Mouse (Mus musculus) cerebellum, adult 8-10 months (tissue): ENCODE results near the gene Odf3l2.

Experiments used
- DNase-seq: peaks from one replicate; pipeline ENCODE4 v3.0.0; 2022

The Odf3l2 gene

DNA sequence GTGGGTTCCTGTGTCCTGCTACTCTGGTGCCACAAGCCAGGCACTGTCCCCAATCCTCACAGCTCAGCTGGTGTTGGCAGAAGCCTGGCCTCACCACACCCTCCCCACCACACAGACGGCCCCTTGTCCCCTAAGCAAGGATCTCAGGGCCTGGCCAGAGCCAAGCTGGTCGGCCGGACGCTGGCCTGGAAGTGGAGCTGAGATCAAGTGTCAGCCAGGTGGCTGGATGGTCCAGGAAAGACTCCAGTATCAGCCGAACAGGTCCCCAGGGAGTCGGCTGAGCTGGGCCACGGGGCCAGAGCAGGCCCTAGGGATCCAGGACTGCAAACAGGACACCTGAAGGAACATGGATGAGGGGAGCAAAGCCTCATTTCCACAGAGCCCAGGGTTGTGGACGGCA lies at the start of gene Odf3l2:
Gene Odf3l2, minus strand, starts transcription at position 28 of the 400 bp plus-strand sequence.
- no peak for DNase-seq

DNA sequence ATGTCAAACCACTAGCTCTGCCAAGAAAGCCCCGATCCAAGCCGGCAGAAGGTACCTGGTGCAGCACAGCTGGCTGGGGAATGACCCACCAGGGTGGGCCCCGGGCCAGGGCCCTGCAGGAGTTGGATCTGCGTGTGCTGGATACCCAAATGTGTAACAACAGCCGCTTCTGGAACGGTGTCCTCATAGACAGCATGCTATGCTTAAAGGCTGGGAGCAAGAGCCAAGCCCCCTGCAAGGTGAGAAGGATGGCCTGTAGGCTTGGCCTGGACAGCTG lies 48.8 kb upstream of the Odf3l2 start:
- DNase-seq = no peak

DNA sequence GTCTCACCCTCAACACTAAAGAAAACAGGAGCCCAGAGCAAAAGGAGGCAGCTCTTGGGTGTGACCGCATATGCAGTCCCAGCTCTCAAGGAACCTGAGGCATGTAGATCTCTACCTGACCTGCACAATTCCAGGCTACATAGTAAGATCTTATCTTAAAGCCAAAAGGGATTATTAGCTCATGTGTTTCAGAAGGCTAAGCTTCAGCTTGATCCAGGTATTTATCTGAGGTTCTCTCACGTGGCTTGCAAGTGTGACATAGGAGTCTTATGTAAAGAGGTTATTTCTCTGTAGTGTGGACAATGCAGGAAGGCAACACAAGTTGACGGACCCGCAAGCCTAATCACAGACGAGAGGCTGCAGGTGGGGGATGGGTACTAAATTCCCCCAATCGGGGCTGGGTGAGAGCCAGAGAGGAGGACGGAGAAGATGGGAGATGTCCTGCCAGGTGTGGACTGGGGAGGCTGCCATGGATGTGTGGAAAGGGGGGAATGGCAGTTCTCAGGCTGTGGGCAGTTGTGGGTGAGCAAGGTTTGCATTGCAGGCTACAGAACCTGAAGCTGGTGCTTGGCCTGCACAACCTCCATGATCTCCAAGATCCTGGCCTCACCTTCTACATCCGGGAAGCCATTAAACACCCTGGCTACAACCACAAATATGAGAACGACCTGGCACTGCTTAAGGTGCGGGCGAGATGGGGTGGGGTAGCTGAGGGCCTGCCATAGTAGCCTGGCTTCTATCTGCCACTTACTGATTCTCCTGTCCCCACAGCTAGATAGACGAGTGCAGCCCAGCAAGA lies 48.2 kb upstream of the Odf3l2 start:
- DNase-seq = no peak

DNA sequence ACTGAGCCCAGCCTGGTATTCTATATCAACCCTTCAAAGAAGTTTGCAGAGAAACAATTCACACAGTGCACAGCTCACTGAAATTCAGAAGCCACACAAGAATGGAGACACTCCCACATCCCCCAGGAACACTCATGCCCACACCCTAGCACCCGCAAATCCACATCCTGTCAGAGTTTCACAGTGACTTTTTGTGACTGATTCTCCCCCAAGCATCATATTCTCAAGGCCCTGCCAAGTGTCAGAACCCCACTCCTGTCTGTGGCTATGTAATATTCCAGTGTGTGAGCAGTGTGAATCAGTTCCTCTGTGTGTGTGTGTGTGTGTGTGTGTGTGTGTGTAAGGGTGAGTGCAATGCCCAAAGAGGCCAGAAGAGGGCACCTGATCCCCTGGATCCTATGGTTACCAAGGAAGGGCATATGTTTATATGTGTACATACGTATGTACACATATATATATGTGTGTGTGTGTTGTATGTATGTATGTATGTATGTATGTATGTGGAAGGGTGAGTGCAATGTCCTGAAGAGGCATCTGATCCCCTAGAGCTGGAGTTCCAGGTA lies 46.5 kb upstream of the Odf3l2 start:
- no peak for DNase-seq

DNA sequence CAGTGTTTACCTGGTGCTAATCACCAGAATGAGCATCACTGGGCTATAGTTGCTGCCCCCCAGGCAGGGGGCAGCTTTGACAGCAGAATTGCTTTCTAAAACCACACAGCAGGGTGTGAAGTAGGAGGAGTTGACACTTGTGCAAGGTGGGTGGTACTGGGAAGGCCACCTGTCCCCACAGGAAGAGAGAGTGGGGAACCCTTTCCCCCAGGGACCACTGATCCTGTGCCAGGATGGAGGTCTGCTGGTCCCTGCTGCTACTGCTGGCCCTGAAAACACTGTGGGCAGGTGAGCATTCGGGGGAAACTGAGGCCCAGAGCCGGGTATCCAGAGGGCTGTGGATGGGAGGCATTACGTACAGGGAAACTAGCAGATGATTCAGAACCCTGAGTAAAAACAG lies 43.6 kb upstream of the Odf3l2 start:
- DNase-seq = no peak

DNA sequence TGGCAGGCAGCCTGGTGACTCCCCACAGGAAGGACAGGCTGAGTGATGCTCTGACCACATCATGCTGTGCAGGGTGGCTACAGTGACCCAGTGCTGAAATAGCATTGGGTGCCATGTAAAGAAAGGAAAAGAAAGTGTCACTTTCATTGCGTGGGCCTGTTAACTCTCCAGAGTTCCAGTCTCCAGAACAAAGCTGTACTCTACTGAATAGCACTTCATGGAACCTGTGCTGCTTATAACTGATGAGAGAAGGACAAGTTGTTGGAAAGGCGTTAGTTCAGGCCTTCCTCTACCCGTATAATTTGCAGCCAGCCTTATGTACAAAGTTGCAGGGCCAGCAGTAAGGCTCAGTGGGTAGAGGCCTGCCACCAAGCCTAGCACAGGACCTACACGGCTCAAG lies 43.2 kb upstream of the Odf3l2 start, which contains the start of gene Gzmm:
Gene Gzmm, plus strand, starts transcription at position 301 of the 400 bp plus-strand sequence.
- no peak for DNase-seq

DNA sequence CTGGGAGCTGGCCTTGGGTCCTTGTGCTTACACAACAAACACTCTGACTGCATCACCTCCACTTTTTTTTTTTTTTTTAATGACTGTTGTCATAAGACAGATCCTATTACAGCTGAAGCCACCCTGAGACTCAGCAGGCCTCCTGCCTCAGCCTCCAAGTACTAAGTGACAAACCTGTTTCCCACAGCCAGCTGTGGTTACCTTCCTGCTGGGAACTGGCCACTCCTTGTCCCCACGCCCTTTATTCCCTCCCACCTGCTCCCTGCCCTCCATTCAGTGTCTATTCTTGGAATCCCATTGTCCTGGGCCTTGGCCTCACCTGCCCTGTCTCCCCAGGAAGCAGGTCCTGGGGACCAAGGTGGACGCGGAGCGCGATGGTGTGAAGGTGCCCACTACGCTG lies 42.0 kb upstream of the Odf3l2 start:
- DNase-seq = no peak

DNA sequence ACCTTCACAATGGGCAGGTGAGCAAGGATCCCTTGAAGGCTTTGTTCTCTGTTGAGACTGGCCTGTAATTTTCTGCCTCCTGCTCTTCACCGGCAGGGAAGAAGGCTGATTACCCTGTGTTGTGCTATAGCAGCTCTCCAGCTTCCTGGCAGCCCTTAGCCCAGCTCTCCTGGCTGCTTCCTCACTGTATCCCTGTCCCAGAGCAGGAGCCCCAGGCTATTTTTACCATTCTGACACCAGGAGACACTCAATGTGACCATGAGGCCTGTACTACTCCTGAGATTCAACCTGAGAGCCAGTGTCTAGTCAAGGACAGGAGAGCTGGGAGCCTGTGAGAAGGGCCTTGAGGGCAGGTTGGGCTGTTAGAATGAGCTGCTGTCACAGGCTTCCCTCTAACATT lies 41.2 kb upstream of the Odf3l2 start:
- no peak for DNase-seq

DNA sequence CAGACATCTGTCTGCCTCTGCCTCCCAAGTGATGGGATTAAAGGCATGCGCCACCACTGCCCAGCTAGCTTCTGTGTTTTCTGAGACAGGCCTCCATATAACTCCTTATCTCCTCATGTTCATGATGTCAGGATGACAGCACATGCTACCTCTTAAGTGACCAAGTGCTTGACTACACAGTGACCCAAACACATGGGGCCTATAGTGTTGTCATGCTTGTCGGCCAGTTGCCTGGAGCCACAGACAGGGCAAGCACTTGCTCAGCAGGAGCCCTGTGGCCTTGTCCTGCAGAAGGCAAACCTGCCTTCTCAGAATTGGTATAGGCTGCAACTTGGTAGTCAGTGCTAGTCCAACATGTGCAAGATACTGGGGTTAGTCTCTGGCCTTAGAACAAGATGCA lies 40.7 kb upstream of the Odf3l2 start:
- no peak for DNase-seq

DNA sequence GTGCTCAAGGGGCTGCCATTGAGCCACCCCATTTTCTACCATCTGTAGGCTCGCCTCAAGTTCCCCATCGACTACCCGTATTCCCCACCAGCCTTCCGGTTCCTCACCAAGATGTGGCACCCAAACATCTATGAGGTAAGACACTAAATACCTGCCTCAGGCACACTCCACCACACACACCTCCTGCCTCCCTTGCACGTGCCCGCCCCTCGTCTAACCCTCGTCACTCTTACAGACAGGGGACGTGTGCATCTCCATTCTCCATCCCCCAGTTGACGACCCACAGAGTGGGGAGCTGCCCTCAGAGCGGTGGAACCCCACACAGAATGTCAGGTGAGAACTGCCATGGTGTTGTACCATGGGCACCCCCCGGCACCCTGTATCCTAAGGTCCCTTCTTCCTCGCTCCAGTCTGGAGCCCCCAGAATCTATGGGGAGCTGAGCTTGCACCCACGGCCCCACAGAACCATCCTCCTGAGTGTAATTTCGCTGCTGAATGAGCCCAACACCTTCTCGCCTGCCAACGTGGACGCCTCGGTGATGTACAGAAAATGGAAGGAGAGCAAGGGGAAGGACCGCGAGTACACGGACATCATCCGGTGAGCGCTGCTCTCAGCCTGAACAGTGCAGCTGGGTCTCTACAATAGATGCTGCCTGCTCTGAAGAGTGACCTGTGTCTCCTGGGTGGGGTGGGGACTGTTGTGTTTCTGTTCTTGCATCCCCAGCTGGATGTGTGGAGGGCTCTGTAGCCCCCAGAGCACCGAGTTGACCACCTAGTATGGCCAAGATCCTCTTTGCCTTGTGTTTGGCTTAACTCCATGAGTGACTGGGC lies 39.4 kb upstream of the Odf3l2 start:
- no peak for DNase-seq

DNA sequence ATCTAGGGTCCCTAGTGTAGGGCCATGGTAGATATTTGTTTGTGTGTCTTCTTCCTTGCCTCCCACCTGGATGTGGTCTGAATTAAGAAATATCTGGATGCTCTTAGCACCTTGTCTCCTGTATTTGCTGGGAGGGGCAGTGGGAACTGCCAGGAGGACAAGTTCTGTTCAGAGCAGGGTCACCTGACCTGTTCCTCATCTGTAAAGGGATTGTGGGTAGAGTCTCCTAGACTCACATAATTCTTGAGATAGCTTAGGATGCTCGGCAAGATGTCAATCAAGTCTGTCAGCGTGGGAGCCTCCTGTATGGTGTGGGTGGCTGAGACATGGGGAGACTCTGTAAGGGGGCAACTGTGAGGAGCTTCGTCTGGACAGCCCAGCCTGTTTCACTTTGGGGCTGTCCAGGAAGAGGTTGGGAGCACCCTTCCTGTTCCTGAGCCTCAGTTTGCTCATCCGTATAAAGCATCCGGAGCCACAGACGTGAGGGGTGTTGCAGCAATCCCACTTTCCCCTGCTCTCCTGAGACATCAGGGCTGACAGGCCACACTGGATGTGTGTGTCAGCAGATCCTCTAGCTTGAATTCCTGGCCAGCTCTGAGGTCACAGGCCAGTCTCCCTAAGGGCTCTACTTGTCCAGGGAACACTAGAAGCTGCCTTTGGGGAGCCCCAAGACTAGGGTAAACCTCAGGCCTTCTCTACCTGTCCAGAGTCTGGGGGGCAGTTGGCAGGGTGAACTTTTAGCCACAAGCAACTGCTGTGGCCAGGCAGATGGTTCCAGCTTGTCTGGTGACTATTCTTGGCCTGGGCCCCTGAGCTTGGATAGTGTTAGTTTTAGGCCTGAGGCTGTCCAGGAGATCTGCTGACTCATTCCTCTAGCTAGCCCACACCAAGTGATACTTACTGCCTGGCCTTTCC lies 38.4 kb upstream of the Odf3l2 start:
- no peak for DNase-seq

DNA sequence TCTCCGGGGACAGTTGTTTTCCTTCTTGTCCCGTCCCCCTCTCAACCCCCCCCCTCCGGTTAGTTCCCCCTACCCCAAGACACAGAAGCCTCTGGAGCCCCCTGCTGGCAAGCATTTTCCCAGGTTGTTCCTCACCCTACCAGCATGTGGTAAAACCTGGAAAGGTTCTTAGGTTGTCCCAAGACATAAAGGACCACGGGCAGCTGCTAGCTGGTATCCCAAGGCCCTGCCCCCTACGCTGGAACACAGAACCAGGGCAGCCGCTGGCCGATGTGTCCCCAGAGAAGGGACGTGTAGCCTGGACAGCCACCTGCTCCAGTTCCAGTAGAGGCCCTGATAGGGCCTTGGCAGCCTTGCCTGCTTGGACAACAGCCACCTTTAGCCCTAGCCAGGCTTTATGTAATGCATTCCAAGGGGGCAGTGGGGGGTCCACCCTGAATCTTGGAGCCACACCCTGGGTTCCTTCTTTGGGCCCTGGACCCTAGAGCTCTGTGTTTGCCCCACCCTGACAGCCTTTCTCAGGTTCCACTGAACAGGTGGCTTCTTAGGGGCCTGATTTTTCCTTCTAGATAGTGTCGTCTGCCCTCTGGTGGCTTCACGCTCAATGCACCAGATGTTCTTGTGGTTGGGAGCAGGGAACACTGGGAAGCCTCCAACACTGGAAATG lies 37.5 kb upstream of the Odf3l2 start:
- DNase-seq = no peak

DNA sequence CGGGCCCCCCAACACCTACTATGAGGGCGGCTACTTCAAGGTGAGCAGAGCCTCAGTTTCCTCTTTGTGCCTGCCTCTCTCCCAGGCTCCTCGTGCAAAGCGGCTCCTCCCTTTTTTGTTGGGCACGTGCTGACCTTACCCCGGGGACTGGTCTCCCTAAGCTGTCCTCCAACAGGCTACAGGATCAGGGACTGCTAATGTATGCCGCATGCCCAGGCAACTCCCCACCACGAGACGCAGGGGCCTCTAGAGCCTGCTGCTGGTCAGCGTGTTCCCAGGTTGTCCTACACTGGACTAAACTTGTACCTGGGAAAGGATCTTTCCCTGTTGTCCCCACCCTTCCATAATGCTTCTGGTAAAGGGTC lies 37.0 kb upstream of the Odf3l2 start:
- no peak for DNase-seq

DNA sequence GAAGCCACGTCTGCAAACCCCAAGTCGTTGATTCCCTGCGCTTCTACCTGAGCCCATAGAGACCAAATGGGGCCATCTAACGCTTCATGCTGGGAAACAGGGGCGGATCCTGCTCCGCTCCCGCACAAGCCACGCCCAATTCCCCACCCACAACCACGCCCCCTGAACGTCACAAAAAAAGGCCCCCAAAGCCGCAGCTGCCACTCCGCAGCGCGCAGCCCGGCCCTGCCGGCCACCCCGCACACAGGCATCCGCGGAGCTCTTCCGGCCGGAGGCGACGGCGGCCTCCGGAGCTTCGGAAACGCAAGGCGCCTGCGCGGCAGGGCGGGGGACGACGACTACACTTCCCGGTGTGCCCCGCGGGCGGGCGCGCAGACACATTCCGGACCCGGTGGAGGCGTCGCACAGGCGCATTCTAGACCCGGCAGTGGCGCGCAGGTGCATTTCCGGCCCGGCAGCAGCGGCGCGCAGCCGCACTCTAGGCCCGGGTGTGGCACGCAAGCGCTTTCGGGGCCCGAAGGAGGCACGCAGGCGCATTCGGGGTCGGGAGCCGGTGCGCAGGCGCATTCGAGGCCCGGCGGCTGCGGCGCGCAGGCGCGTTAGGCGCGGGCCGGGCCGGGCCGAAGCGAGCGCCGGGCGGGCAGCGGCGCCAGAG lies 36.2 kb upstream of the Odf3l2 start, which contains the start of gene Cdc34:
Gene Cdc34, plus strand, starts transcription at position 605 of the 655 bp plus-strand sequence.
- DNase-seq = peak; percentile 99

DNA sequence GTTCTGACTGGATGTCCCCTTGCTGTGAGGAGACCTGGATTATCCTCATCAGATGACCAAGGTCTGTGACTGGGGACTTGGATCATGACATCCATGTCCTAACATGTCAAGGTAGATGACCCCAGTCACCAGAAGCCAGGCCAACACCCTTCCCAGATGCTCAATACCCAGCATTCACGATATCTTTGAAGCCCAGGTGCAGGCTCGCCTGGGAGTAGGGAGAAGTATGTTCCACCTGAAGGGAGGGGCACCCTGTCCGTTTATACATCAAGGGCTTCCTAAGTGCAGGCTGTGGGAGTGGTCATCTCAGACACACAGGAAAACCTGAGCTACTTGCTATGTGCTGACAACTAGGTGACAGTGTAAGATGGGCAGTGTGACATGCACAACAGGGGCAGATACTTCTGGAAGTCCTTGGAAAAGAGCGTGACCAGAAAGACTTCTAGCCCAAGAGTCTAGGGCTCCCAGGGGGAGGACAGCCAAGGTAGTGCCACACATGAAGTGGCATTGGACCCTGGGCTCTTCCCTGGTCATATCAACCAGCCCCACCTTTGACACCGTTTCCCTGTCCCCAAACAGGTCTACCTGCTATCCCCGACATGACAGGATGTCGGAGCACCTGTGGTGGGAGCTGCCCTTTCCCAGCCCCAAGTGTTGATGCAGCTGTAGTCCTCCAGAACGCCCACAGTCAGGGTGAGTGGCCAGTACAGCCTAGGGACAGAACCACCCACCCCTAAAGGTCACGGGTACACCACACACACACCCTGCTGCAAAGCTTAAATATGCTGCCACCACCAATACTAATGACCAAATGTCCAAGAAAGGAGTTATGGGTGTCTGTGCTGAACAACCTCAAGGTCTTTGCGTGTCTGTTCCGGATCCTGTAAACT lies 35.3 kb upstream of the Odf3l2 start:
- DNase-seq = peak; percentile 62

DNA sequence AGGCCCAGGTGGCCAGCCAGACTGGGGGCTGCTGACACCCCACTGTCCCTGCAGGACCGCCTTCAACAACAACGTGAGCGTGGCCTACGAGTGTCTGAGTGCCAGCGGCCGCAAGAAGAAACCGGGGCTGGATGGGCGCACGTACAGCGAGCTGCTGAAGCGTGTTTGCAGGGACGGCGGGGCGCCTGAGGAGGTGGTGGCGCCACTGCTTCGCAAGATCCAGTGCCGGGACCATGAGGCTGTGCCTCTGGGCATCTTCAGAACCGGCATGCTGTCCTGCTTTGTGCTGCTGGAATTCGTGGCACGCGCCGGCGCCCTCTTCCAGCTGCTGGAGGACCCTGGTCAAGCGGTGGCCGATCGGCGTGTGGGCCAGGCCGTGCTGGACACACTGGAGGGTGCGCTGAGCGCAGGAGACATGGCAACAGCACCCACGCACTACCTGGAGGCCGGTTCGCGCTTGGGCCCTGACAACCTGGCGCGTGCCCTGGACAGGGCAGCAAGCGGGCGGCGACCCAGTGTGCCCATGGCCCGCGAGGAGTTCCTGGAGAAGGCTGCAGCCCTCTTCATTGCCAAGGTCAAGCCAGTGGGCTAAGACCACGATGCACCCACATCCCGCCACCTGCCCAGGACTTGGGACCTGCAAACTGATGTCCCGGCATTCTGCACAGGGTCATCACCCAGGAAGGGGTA lies 30.0 kb upstream of the Odf3l2 start:
- DNase-seq = no peak

DNA sequence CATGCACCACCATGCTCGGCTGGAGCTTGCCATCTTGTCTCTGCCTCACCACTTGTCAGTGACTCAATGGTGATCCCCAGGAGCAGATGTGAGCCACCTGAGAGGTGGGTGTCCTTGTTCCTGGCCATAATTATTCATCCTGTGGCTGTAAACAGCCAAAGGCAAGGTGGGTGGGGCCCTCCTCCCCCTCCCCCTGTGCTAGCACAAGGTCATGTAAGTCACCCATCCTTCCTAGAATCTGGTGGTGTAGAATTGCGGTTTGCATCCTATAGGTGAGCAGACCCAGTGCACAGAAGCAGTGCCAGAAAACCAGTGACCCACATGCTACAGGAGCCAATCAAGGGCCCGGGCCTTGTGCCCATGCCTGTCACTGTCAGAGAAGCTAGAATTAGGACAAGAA lies 27.5 kb upstream of the Odf3l2 start:
- peak; percentile 19 for DNase-seq

DNA sequence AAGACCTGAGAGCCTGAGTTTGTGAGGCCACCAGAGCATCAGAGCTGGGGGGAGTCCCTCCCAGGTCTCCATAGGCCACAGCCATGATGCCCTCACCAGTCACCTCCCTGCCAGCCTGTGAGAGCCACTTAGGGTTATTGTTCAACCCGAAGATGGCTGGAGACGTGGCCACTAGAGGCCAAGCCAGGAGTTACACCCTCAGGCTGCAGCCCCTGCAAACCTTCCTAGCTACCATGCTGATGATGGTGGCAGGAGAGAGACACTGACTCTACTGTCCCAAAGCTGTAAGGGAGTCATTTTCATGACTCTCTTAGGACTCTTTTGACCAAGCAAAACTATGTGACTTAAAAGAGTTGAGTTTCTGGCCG lies 26.5 kb upstream of the Odf3l2 start:
- DNase-seq = peak; percentile 16

DNA sequence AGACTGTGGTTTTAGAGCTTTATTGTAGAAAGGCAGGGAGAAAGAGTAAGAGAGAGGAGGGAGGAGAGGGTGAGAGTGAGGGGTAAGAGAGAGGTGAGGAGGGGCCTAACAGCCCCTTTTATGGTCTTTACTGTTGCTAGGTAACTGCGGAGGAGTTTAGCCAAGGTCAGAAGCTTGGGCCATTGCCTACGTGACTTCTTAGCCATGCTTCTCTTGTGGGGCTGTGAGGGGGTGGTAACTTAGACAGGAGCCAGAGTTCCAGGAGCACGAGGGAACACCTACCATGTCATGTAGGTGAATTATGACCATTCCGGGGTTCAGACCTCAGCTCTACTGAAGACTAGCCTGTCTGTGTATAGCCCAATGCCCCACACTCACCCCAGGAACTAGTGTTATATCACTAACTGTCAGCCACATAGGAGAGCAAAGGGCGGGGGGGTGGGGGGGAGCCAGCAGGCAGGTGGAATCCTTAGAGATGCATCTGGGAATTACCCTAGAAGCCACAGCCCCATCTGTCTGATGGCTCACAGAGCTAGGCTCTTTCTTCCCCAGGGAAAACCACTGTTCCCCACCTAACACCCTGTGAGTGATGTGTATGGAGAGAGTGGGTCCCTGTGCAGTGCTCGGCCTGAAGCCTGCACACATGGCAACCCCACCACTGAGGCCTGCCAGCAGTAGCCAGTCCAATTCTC lies 26.0 kb upstream of the Odf3l2 start:
- DNase-seq = peak; percentile 10
